Mouse (Mus musculus): ENCODE data around the gene S100a14. TPM values are rescaled to one million over a fixed set of nuclear protein-coding genes. Genes with fewer than 3 reads are reported as not detected.

The S100a14 gene
- polyA plus RNA-seq, 1 experiment: not detected

DNA sequence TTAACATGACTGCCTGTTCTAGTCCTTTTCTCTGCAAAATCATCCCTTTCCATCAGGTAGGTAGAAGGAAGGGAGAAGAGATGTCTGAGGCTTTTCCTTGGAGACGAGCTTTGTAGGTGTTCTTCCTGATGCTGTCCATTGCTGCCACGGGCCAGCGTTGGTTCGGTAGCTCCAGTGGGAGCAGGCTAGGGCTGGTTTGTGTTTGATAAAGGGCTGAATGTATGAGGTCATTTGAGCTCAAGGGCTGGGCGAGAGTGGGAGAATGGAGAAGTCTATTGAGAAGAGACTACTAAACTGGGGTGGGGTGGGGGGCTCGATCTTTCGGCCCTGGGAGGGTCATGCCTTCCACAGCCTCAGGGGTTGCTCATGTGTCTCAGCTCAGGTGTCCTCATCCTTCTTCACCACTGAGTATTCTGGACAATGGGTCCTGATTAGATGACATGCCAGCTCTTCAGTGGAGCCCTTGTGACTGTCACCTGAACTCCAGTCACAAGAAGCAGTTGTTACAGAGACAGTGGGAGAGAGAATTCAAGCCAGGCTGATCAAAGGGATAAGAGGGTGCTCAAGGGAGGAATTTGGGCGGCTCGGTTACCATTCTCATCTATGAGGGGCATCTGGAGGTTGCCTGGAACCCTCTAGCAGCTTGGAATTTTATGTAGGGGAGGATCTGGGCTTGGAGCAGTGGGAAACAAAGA, 13.6 kb upstream of the S100a14 start:
- TF ChIP-seq GATA1 (IDR thresholded peaks at IDR 0.05; ENCODE audit: low read length): no peak

DNA sequence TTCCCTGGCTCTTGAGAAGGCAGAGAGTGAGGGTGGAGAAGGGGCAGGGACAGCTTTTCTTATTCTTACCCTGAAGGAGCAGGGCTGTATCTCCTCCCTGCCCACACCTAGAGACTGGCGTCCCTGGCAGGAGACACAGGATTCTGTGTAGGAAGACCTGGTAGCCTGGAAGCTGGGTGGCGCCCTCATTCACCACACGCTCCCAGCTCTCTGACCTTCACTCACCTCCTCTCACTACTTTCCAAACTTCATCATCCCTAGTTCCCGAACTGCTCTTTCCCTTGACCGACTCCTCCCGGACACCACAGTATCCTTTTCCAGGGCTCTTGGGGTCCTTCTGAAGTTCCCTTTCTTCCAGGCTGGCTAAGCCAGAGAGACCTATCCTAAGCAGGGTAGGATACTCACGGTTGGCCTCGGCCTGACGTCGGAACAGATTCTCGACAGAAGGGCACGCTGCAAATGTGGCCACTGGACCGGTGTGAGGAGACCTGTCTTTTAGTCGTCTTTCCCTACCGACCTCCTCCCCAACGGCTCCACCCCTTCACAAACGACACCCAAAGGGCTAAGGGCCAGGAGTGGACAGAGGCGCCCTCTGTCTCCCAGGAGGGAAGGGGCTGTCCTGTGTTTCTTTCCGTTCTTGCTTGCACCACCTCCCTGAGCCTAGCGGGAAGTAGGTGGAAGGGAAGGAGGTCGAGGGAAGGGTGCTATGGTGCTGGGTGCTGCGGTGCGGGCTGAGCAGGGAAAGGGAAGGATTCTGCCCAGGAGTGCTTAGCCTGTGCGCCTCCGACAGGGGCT, 12.7 kb upstream of the S100a14 start, which contains the start of the genes S100a1 and S100a13:
Gene S100a1 (minus strand): TSS at position 597 of the 795 bp plus-strand sequence.
Gene S100a13 (plus strand): TSS at position 640 of the 795 bp plus-strand sequence.
- no peak for TF ChIP-seq GATA1 (IDR thresholded peaks at IDR 0.05; ENCODE audit: low read length)

DNA sequence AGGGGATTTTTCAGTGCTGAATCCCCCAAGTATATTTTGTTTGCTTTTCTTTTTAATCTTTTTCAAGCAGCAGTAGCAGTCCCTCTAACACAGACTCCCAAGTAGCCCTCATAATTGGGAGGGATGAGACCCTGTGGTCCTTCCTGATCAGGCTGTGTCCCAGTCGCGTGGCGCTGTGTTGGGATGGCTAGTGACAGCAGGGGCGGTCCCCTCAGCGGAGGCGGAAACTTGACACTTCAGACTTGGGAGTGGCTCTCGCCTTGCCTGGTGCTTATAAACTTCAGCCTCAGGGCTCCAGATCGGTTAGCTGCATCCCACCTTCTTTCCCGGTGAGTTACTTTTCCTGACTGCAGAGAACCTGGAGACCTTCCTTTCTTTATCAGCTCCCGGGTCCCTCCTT, 12.0 kb upstream of the S100a14 start:
- TF ChIP-seq GATA1 (IDR thresholded peaks at IDR 0.05; ENCODE audit: low read length): no peak

DNA sequence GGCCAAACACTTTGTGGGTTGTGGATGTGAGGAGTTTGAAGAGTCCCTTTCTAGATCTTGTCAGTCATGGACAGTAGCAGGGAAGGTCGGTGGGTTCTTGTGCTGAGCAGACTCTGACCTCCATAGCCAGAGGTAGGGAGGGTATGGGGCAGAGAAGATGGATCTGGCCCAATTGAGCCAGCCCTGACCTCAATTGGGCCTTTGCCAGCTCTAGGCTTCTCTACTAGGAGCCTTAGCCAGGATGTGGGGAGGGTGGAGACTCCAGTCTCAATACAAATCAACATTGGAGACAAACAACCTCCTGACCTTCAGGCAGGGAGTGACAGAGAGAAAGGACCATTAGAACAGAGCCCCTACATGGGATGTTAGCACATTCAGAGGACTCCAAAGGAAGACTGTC, 11.4 kb upstream of the S100a14 start:
- TF ChIP-seq GATA1 (IDR thresholded peaks at IDR 0.05; ENCODE audit: low read length): no peak

DNA sequence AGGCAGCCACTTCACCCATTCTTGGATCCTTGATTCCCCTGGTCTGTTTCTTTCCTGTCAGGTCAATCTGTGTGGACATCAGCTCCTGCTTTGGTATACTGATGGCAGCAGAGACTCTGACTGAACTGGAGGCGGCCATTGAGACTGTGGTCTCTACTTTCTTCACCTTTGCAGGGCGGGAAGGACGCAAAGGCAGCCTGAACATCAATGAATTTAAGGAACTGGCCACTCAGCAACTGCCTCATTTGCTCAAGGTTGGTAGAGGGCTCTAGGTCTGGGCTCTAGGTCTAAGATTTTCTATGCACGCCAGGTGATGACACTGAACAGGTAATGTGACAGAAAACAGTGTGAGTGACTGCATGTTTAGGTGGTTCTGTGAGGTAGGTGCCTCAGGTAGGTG, 10.9 kb upstream of the S100a14 start:
- no peak for TF ChIP-seq GATA1 (IDR thresholded peaks at IDR 0.05; ENCODE audit: low read length)

DNA sequence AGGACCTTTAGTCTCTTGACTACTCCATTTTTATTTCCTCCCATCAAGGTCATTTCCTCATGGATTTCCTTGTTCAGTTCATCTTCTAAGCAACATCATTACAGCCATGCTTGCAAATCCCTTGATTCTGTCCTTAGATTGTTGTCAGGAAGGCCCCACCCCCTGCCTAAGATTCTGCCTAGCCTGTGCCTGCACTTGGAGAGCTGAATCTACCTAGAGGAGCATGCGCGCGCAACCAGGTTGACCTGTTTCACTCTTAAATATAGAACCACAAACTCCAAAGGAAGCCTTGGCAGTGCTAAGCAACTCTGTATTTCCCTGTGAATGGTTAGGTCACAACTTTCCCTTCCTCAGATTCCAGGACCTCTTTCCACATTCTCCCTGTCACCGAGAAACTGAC, 8.9 kb upstream of the S100a14 start:
- no peak for TF ChIP-seq GATA1 (IDR thresholded peaks at IDR 0.05; ENCODE audit: low read length)

DNA sequence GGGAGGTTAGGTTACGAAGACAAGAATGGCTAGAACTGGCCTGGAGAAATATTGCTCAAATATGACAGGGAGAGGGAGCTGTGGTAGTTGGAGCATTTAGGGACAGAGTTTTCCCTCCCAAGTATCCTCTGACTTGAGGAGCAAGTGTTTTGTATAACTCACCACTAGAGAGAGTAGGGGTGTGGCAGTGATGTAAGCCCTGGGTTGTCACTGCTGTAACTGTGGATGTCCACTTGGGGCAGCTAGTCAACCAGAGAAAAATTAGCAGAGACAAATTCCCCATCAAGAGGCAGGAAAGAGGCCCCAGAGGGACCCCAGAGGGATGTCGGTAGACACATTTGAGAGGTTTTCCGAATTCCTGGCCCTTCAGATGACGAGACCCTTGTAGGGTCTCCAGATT, 1.2 kb upstream of the S100a14 start:
- no peak for TF ChIP-seq GATA1 (IDR thresholded peaks at IDR 0.05; ENCODE audit: low read length)

DNA sequence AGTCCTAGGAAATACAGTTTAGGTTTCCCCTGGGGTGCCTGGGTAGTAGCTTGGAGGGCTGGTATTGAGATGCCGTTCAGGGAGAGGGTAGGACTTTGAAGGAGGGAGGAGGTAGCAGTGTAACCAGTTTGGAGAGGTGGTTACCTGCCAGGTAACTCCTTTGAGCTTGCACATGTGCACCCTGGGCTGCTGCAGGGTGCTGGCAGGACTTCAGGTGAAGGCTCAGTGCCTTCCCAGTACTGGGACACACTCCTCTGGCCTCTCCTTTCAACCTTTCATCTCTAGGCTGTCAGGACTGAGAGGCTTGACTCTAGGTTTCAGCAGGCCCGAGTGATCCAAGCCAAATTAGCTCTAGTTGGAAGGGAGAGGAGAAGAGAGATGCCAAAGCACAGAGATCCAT, 580 bp upstream of the S100a14 start:
- no peak for TF ChIP-seq GATA1 (IDR thresholded peaks at IDR 0.05; ENCODE audit: low read length)

DNA sequence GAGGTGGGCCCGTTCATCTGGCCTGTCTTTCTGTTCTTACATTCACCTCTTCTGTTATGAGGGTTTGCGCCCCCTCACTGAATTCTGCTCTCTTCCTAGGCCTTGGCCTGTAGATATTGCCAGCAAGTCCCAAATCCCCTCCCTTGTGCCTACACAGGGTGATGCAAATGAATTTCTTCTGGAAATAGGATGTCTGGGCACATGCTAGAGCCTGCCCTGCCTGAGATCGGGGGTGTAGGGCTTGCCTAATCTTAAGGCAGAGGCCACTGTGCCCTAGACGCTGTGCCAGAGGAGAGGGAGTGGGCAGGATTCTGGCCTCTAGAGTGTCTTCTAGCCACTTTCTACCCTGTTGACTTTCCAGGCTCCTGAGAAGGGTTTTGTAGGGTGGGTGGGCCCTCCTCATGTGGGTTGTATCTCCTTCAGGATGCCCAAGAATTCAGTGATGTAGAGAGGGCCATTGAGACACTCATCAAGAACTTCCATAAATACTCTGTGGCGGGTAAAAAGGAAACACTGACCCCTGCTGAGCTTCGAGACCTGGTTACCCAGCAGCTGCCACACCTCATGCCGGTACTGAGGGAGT, 726 bp downstream of the S100a14 start:
- TF ChIP-seq GATA1 (IDR thresholded peaks at IDR 0.05; ENCODE audit: low read length): no peak

DNA sequence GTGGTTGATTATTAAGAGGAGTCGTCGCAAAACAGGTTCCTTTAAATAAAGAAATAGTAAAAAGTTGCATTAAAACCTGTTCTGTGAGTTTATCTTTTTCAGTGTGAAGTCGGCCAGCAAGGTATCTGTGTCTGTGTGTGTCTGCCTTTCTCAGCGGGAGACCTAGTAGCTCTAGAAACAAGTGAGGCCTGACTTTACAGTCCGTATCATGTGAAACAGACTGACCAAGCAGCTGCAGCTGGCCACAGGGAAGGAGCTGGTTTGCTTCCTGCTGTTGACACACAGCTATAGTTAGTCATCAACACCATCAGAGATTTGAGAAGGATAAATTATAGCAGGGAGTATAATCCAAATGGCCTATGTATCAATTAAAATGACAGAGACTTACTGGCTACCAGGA, 5.1 kb downstream of the S100a14 start:
- no peak for TF ChIP-seq GATA1 (IDR thresholded peaks at IDR 0.05; ENCODE audit: low read length)

DNA sequence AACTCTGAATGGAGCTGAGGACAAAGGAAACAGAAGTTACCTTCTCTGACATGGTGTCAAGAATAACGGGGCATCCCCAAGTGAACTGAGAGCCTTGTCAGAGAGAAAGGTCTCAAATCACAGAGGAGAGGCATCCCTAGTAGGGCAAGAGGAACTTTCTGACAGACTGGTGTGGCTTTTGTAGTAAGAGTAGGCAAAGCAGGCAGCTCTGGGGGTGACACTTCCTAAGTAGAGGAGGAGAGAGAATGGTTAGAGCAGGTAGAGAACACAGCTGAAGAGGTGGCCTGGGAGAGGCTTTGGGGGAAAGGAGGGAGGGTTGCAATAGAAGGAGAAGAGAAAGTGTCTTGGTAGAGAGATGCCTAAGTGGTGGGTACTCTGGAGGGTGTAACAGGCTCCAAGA, 8.8 kb downstream of the S100a14 start:
- no peak for TF ChIP-seq GATA1 (IDR thresholded peaks at IDR 0.05; ENCODE audit: low read length)

DNA sequence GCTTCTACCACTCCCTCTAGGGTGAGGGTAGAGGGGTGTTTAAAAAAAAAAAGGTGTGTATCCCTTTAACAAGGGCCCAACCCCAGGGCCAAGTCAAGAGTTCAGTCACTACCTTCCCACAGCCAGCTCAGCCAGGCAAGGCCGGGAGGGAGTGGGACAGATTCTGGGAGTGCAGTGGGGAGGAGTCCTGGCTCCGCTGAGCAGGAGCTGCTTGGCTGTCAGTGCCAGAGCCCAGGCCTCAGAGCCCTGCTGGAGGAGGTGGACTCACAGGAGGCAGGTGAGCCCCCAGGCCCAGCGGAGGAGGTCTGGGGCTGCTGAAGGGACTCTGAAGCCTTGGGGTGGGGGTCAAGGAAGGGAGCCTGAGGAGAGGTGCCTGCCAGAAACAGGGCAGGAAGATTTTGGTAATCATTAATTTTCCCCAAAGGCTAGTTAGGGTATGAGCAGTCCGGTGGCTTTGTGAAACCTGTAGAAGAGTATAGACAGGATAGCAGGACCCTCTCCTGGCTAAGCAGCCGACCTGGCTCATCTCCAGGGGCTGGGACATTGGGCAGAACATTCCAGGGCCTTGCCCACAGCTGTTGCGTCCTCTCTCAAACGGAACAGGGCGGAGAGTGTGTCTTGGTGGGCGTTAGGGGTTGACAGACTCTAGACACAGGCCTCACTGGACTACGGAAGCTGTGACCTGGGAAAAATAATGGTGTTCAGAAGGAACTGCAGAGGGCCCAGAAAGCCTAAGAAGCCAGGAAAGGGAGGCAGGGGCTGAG, 10.7 kb downstream of the S100a14 start, which contains the start of gene S100a16:
Gene S100a16 (plus strand): TSS at position 114 of the 764 bp plus-strand sequence.
- TF ChIP-seq GATA1 (IDR thresholded peaks at IDR 0.05; ENCODE audit: low read length): no peak

DNA sequence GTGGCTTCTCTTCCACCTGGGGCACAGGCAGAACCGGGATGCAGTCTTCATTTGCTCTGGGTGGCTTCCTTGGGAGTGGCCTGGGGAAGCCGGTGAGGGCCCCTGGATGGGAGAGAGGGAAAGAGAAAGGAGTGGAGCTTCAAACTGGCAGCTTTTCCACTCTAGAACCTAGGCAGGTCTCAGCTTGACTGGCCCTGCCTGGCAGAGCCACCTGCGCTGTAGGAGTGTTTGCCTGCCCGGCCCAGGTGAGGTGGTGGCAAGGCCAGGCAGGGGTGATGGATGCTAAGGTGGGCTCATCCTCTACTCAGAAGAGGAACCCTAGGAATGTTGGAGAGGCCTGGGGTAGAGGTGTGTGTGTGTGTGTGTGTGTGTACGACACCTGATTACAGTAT, 11.2 kb downstream of the S100a14 start:
- TF ChIP-seq GATA1 (IDR thresholded peaks at IDR 0.05; ENCODE audit: low read length): no peak

DNA sequence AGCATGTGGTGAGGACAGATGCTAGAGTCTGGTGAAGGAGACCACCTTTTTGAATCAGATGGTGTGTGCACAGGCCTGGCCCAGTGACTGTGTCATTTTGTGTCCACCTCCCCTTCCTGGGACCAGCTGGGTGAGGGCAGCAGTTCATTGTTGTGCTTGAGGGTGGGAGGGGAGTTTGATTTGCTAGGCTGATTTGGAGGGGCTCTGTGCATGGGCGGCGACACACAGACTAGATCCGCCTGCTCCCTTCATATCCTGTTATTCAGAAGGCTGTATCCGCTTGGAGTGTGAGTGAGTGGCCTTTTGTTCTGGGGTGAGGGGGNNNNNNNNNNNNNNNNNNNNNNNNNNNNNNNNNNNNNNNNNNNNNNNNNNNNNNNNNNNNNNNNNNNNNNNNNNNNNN, 14.2 kb downstream of the S100a14 start:
- no peak for TF ChIP-seq GATA1 (IDR thresholded peaks at IDR 0.05; ENCODE audit: low read length)

DNA sequence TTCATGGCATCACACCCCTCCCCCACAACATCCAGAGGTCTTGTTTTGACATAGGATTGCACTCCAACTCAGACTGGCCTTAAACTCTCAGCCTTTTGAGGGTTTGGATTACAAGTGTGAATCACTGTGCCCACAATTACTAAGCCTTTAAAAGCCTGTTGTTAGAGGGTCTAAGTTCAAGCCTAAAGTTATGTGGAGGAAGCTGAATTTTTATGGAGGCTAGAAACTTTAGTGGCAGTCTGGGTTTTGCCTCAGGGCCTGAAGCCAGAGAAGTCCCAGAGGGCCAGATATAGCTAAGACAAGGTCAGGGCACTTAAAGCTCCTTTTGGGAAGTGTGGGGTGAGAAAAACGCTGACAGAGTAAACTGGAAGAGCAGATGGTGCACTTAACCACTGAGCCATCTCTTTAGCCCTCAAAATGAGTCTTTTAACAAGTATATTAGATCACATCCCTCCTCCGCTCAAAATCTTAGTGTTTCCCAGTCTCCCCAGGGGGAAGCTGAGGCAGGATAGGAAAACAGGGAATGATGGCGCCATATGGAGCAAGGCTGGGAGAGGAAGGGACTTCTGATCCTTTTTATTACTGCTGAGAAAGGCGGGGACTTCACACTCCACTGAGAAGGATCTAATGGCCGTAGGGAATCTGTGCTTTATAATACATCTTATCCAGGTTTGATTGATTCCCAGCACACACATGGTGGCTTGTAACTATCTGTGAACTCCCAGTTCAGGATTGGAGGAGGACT, 23.2 kb downstream of the S100a14 start:
- TF ChIP-seq GATA1 (IDR thresholded peaks at IDR 0.05; ENCODE audit: low read length): no peak

Measured in G1E-ER4 (cell line).